Mouse (Mus musculus): ENCODE measurements at regions not wholly inside any gene's neighbourhood (a gene's known extent, or its start where the extent isn't known, plus 50 kb on each side); places are given as distances from the start of the nearest gene placed in this dataset.

DNA sequence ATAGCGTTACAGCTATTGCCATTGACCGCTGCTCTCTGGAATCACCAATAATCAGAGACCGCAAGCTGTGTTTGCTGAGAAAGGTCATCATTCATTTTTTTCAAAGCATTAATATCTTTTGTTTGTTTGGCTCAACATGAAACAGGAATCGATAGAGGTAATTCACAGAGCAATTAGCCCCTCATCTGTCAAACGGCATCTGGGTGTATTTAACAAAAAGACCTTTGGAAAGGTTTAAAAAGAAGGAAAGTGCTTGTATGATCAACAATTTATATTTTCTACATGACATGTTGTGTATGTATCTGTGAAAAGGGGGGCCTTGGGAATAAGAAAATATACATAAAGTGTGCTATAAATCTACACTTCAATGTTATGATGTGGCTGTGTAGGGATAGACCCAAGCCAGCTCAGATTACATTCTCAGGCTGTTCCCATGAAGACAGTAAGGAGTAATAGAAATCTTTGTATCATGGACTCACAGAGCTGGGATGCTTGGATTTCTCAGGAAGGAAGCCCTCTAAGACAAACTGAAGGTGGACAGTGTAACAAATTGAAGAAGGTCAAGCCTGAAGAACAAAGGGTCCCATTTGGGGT lies 117.0 kb downstream of the Gm10295 start:
- TF ChIP-seq CTCF (conservative IDR thresholded peaks at IDR 0.05 in 1 of 2, IDR thresholded peaks at IDR 0.05 in 1 of 2; ENCODE audit: low read depth in 2 of 2, low read length in 2 of 2) (no peak), JUND (conservative IDR thresholded peaks at IDR 0.05; ENCODE audit: low read depth, low read length) (no peak), MAX (IDR thresholded peaks at IDR 0.05; ENCODE audit: low read length) (no peak), CHD1 (IDR thresholded peaks at IDR 0.05; ENCODE audit: low read depth, low read length) (no peak), POLR2A (IDR thresholded peaks at IDR 0.05; ENCODE audit: low read depth, low read length) (no peak), ZC3H11A (IDR thresholded peaks at IDR 0.05; ENCODE audit: low read depth, low read length) (no peak), POLR2AphosphoS2 (IDR thresholded peaks at IDR 0.05; ENCODE audit: low read depth, low read length) (no peak), UBTF (IDR thresholded peaks at IDR 0.05; ENCODE audit: low read depth, low read length) (no peak), HCFC1 (IDR thresholded peaks at IDR 0.05; ENCODE audit: low read depth, low read length) (no peak), EP300 (IDR thresholded peaks at IDR 0.05; ENCODE audit: low read length) (no peak), MXI1 (IDR thresholded peaks at IDR 0.05; ENCODE audit: low read depth, low read length) (no peak), CHD2 (IDR thresholded peaks at IDR 0.05; ENCODE audit: low read length) (no peak), ELF1 (IDR thresholded peaks at IDR 0.05; ENCODE audit: low read depth, low read length) (no peak), SIN3A (IDR thresholded peaks at IDR 0.05; ENCODE audit: low read length) (no peak)

All from CH12.LX (cell line).